Mouse (Mus musculus): ENCODE measurements around the gene LTO1.
"Not testable (repeated sequence)": the region's sequence is repeated elsewhere in the genome, so short reads cannot be mapped to it uniquely, and the experiment has no call there.

Gene LTO1

GRCm38 (mm10) chr7:144914948-144915750 lies at the start of gene LTO1:
Gene LTO1, plus strand, starts transcription at chr7:144915100.
- peak; percentile 94 for DNase-seq (ENCODE audit: low spot score)

- DNase-seq (ENCODE audit: low spot score), result no peak
Measured at GRCm38 (mm10) chr7:144867161-144867560, 47.7 kb upstream of the LTO1 start.

GRCm38 (mm10) chr7:144867602-144868001 lies 47.3 kb upstream of the LTO1 start:
- no peak for DNase-seq (ENCODE audit: low spot score)

- DNase-seq (ENCODE audit: low spot score), result no peak
Measured at GRCm38 (mm10) chr7:144872420-144872819, 42.5 kb upstream of the LTO1 start.

GRCm38 (mm10) chr7:144873160-144873559 lies 41.7 kb upstream of the LTO1 start:
- DNase-seq (ENCODE audit: low spot score), result no peak

- no peak for DNase-seq (ENCODE audit: low spot score)
Measured at GRCm38 (mm10) chr7:144874226-144874625, 40.7 kb upstream of the LTO1 start.

- DNase-seq (ENCODE audit: low spot score), result no peak
Measured at GRCm38 (mm10) chr7:144878401-144878800, 36.5 kb upstream of the LTO1 start.

- DNase-seq (ENCODE audit: low spot score), result no peak
Measured at GRCm38 (mm10) chr7:144883106-144883505, 31.8 kb upstream of the LTO1 start.

- DNase-seq (ENCODE audit: low spot score), result no peak
Measured at GRCm38 (mm10) chr7:144887672-144888071, 27.2 kb upstream of the LTO1 start.

GRCm38 (mm10) chr7:144888564-144889299 lies 26.2 kb upstream of the LTO1 start:
- DNase-seq (ENCODE audit: low spot score), result no peak

- DNase-seq (ENCODE audit: low spot score), result not testable (repeated sequence)
Measured at GRCm38 (mm10) chr7:144890661-144891060, 24.2 kb upstream of the LTO1 start.

GRCm38 (mm10) chr7:144891863-144892262 lies 23.0 kb upstream of the LTO1 start:
- no peak for DNase-seq (ENCODE audit: low spot score)

GRCm38 (mm10) chr7:144892322-144892721 lies 22.6 kb upstream of the LTO1 start:
- DNase-seq (ENCODE audit: low spot score), result no peak

GRCm38 (mm10) chr7:144894191-144894590 lies 20.7 kb upstream of the LTO1 start:
- DNase-seq (ENCODE audit: low spot score), result no peak

- no peak for DNase-seq (ENCODE audit: low spot score)
Measured at GRCm38 (mm10) chr7:144894706-144895105, 20.2 kb upstream of the LTO1 start.

GRCm38 (mm10) chr7:144895305-144896111 lies 19.4 kb upstream of the LTO1 start:
- DNase-seq (ENCODE audit: low spot score), result peak; percentile 54

GRCm38 (mm10) chr7:144896294-144897218 lies 18.3 kb upstream of the LTO1 start, which contains the start of gene Fgf15:
Gene Fgf15, plus strand, starts transcription at chr7:144896531.
- DNase-seq (ENCODE audit: low spot score), result no peak

GRCm38 (mm10) chr7:144898506-144898905 lies 16.4 kb upstream of the LTO1 start:
- no peak for DNase-seq (ENCODE audit: low spot score)

GRCm38 (mm10) chr7:144905514-144905913 lies 9.4 kb upstream of the LTO1 start:
- DNase-seq (ENCODE audit: low spot score), result not testable (repeated sequence)

- DNase-seq (ENCODE audit: low spot score), result no peak
Measured at GRCm38 (mm10) chr7:144906708-144907397, 8.0 kb upstream of the LTO1 start.

- no peak for DNase-seq (ENCODE audit: low spot score)
Measured at GRCm38 (mm10) chr7:144907793-144908192, 7.1 kb upstream of the LTO1 start.
